Mouse (Mus musculus): ENCODE results near the gene Lrrc55. TPM values are rescaled to one million over a fixed set of nuclear protein-coding genes. Genes with fewer than 3 reads are reported as not detected.

Gene Lrrc55
- polyA plus RNA-seq, 1 experiment: not detected

DNA sequence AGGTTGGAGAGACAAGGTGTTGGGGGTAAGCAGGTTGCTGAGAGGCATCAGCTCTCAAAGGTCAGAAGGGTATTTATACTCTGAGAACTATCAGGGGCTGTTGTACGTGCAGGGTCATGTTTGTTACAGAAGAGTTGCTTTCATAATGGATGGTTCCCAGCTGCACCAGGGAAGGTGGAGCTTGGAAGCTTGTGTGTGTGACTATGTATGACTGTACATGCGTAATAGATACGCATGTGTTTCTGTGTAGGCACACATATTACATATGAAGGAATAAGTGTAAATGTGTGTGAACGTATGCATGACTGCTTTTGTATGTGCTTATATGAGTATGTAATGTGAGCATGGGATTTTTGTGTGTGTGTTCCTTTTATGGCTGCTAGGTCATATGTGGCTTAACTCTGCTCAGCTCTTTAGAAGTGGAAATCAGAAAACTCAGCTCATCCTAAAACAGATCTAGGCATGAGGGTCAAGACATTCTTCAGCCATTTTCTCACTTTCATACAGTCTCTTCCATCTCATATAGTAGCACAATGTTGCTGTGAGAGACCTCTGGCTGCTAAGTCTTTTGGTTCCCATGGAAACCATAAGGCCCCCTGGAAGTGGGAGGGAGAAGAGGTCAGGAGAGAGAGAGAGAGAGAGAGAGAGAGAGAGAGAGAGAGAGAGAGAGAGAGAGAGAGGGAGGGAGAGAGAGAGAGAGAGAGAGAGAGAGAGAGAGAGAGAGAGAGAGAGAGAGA lies 35.9 kb downstream of the Lrrc55 start:
- Histone ChIP-seq H3K27ac (ENCODE audit: insufficient read depth, low read depth, low read length) (peak overlapping the region; percentile 51), H3K4me1 (ENCODE audit: control insufficient read depth, insufficient read depth, low read length) (peaks cover 6% of the 10 kb centered on the region), H3K4me3 (ENCODE audit: insufficient read depth, low read depth, low read length) (no peak overlapping the region)
- TF ChIP-seq POLR2A (IDR thresholded peaks at IDR 0.05; ENCODE audit: insufficient read depth, low read depth, low read length) (no peak), CTCF (IDR thresholded peaks at IDR 0.05; ENCODE audit: insufficient read depth, low read depth, low read length) (no peak)
- 61% methylated on average over 4 of the region's 4 CpGs for WGBS

DNA sequence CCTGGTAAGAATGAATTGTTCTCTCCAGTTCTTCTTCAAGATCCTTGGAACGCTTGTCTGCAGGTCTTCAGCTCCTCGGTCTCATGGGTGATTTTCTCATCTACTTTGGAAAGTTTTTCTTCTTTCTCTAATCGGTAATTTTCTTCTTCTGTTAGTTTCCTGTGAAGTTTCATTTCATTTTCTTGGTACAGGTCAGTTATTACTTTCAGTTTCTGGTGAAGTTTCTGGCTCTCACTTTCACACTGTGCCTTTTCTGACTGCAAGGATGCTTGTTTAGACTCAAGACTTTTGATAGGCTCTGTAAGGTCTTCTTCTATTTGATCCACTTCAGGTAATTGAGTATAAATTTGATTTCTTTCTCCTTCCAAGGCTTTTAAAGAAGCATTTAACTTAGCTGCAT lies 39.6 kb downstream of the Lrrc55 start:
- H3K4me1 ChIP-seq (ENCODE audit: control insufficient read depth, insufficient read depth, low read length): peaks cover 6% of the 10 kb centered on the region
- H3K4me3 ChIP-seq (ENCODE audit: insufficient read depth, low read depth, low read length): no peak overlapping the region
- H3K27ac ChIP-seq (ENCODE audit: insufficient read depth, low read depth, low read length): no peak overlapping the region
- TF ChIP-seq POLR2A (IDR thresholded peaks at IDR 0.05; ENCODE audit: insufficient read depth, low read depth, low read length): no peak
- no peak for TF ChIP-seq CTCF (IDR thresholded peaks at IDR 0.05; ENCODE audit: insufficient read depth, low read depth, low read length)
- 95% methylated on average over 3 of the region's 3 CpGs for WGBS

DNA sequence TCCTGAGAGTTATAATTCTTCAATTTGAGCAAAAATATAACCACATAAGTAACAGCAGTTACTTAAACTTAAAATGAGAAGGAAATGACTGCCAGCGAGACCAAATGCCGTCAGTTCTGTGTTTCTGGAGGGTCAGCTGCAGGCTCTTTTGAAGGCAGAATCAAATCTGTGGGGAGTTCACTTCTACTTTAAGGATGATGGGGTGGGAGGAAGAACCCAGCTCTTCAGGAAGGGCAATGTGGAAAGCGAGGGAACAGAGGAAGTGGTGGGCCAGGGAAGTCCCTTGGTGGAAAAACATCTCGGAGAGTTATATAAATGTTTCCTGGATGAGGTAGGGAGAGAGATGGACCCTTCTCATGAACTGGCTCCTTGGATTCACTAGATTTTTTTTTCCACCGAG lies 40.9 kb downstream of the Lrrc55 start:
- H3K27ac ChIP-seq (ENCODE audit: insufficient read depth, low read depth, low read length): no peak overlapping the region
- TF ChIP-seq CTCF (IDR thresholded peaks at IDR 0.05; ENCODE audit: insufficient read depth, low read depth, low read length): no peak
- TF ChIP-seq POLR2A (IDR thresholded peaks at IDR 0.05; ENCODE audit: insufficient read depth, low read depth, low read length): no peak
- WGBS: 91% methylated on average over 5 of the region's 5 CpGs
- no peaks in the 10 kb centered on the region for H3K4me1 ChIP-seq (ENCODE audit: control insufficient read depth, insufficient read depth, low read length)
- no peak overlapping the region for H3K4me3 ChIP-seq (ENCODE audit: insufficient read depth, low read depth, low read length)

DNA sequence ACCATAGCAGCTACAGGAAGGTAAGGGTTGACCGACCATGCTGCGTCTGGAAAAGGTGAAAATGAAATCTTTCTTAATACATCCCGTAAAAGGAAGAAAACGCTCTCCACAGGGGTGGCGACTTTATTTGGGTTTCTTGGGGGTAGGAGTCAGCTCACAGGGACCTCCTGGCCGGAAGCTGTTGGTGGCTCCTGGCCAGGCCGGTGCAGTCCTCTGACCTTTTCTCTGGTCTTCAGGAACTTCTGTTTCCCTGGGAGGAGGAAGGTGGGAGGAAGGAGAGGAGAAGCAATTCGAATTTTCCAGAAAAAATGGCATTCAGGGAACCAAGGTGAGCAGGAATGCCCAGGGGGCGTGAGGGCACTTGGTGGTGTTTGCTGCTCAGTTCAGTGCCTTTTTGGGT lies 41.7 kb downstream of the Lrrc55 start:
- TF ChIP-seq POLR2A (IDR thresholded peaks at IDR 0.05; ENCODE audit: insufficient read depth, low read depth, low read length): no peak
- Histone ChIP-seq H3K4me1 (ENCODE audit: control insufficient read depth, insufficient read depth, low read length) (no peaks in the 10 kb centered on the region), H3K27ac (ENCODE audit: insufficient read depth, low read depth, low read length) (no peak overlapping the region), H3K4me3 (ENCODE audit: insufficient read depth, low read depth, low read length) (no peak overlapping the region)
- 91% methylated on average over 9 of the region's 9 CpGs for whole genome bisulfite sequencing

DNA sequence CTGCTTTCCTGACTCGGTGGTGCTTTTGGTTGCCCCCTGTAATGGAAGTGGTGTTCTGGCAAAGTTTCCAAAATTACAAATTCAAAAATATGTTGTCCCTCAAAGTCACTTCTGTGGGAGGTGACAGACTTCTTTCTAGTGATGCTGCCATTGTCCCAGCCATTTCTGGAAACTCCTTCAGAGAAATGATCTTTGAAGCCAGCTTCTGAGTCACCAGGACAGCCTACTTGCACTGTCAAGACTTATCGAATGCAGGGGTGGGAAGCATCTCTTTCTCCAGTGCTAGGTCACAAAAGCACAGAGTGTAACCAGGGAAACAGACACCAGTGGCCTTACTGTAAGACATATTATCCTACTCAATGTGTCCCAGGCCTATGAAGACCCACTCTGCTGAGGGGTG lies 45.8 kb downstream of the Lrrc55 start:
- no peaks in the 10 kb centered on the region for H3K4me1 ChIP-seq (ENCODE audit: control insufficient read depth, insufficient read depth, low read length)
- H3K4me3 ChIP-seq (ENCODE audit: insufficient read depth, low read depth, low read length): no peak overlapping the region
- no peak for TF ChIP-seq CTCF (IDR thresholded peaks at IDR 0.05; ENCODE audit: insufficient read depth, low read depth, low read length)
- TF ChIP-seq POLR2A (IDR thresholded peaks at IDR 0.05; ENCODE audit: insufficient read depth, low read depth, low read length): no peak
- no peak overlapping the region; the same call in 1 of the 2 replicates for H3K27ac ChIP-seq (ENCODE audit: insufficient read depth, low read depth, low read length)
- WGBS: 61% methylated on average over 2 of the region's 2 CpGs

DNA sequence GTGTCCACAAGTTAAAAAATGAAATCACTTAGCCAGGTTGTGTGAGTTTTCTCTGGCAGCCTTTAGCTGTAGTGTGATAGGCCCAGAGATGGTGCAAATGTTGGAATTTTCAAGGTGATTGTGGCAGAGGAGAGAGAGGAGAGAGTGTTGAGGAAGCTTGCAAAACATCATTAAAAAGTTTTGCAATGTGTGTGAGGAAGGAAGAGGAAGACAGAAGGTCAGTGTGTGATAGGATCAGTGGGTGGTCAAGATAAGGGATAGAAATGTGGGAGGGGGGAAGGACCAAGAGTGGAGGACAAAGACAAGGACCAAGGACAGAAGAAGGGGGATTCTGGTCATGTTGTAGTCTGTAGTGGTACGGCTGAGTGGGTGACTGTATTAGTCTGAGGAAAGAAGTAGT lies 46.6 kb downstream of the Lrrc55 start:
- H3K4me1 ChIP-seq (ENCODE audit: control insufficient read depth, insufficient read depth, low read length): no peaks in the 10 kb centered on the region
- 95% methylated on average over 1 of the region's 1 CpGs for WGBS
- TF ChIP-seq POLR2A (IDR thresholded peaks at IDR 0.05; ENCODE audit: insufficient read depth, low read depth, low read length): no peak
- no peak overlapping the region for H3K4me3 ChIP-seq (ENCODE audit: insufficient read depth, low read depth, low read length)
- no peak overlapping the region for H3K27ac ChIP-seq (ENCODE audit: insufficient read depth, low read depth, low read length)

DNA sequence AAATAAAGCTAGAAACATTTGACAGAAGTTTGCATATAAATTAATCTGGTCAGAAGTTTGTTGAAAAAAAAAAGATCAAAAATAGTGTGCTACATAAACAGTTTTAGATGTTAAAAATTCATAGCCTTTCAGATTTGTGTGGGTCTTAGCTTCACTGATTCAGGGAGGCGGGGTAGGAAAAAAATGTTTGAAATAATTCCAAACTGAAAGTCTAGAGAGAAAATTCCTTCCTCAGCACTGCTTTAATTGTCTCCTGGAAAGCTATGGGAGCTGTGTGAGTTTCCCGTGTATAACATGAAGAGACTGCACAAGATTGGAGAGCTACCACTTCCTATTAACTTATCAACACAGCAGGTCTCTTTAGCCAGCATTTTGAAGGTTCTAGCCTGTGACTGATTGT lies 49.5 kb downstream of the Lrrc55 start:
- Histone ChIP-seq H3K27ac (ENCODE audit: insufficient read depth, low read depth, low read length) (no peak overlapping the region), H3K4me3 (ENCODE audit: insufficient read depth, low read depth, low read length) (no peak overlapping the region), H3K4me1 (ENCODE audit: control insufficient read depth, insufficient read depth, low read length) (no peaks in the 10 kb centered on the region)
- TF ChIP-seq CTCF (IDR thresholded peaks at IDR 0.05; ENCODE audit: insufficient read depth, low read depth, low read length): no peak
- no peak for TF ChIP-seq POLR2A (IDR thresholded peaks at IDR 0.05; ENCODE audit: insufficient read depth, low read depth, low read length)
- WGBS: 74% methylated on average over 2 of the region's 2 CpGs

DNA sequence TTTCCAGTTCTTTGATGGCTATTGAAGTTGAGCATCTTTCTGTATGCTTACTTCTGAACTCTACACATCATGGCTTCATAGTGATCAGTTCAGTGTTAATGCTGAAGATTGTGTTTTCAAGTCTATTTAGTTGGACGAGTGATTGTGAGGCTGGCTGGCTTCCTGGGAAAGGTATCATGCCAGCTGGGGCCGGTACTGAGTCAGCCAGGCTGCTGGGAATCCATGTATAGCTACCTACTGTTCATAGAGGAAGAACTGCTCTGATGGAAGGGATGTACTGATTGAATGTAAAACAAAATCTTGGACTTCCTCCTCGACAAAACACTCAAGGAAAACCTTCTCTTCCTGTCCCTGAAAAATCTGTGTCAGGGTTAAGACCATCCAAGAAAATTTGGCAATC lies 51.7 kb downstream of the Lrrc55 start:
- Histone ChIP-seq H3K4me3 (ENCODE audit: insufficient read depth, low read depth, low read length) (no peak overlapping the region), H3K27ac (ENCODE audit: insufficient read depth, low read depth, low read length) (no peak overlapping the region), H3K4me1 (ENCODE audit: control insufficient read depth, insufficient read depth, low read length) (no peaks in the 10 kb centered on the region)
- WGBS: 75% methylated on average over 3 of the region's 3 CpGs
- no peak for TF ChIP-seq CTCF (IDR thresholded peaks at IDR 0.05; ENCODE audit: insufficient read depth, low read depth, low read length)
- TF ChIP-seq POLR2A (IDR thresholded peaks at IDR 0.05; ENCODE audit: insufficient read depth, low read depth, low read length): no peak

DNA sequence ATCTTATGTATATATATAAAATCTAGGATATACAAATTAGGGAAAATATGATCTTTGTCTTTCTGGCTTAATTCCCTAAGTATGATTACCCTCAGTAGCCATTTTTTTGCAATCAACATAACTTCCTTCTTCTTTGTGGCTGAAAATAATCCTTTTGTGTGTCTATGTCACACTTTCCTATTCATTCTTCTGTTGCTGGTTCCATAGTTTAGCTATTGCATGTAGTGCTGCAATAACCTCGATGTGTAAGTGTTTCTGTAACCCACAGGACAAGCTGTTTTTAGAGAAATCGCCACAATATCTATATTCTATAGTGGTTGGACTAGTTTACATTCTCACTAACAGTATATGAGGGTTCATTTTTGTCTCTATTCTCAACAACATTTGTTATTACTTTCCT lies 52.1 kb downstream of the Lrrc55 start:
- H3K4me1 ChIP-seq (ENCODE audit: control insufficient read depth, insufficient read depth, low read length): no peaks in the 10 kb centered on the region
- no peak overlapping the region for H3K27ac ChIP-seq (ENCODE audit: insufficient read depth, low read depth, low read length)
- TF ChIP-seq CTCF (IDR thresholded peaks at IDR 0.05; ENCODE audit: insufficient read depth, low read depth, low read length): no peak
- no peak for TF ChIP-seq POLR2A (IDR thresholded peaks at IDR 0.05; ENCODE audit: insufficient read depth, low read depth, low read length)
- 94% methylated on average over 2 of the region's 2 CpGs for WGBS
- no peak overlapping the region for H3K4me3 ChIP-seq (ENCODE audit: insufficient read depth, low read depth, low read length)

DNA sequence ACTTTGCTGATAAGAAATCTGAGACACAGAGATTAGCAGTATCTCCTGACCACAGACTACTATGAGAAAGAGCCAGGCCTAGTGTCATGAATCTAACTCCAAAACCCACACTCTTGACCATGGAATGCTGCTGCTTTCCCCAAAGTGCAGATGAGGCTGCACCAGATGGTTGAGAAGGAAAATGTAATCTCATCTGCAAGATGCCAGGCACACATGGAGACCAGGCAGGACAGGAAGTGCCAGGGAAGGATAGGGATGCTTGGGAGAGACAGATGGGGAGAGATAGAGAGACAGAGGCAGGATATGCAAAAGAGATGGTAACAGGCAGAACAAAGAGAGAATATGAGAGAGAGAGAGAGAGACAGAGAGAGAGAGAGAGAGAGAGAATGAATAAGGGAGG lies 56.2 kb downstream of the Lrrc55 start:
- Histone ChIP-seq H3K4me1 (ENCODE audit: control insufficient read depth, insufficient read depth, low read length) (peaks cover 18% of the 10 kb centered on the region), H3K4me3 (ENCODE audit: insufficient read depth, low read depth, low read length) (no peak overlapping the region), H3K27ac (ENCODE audit: insufficient read depth, low read depth, low read length) (no peak overlapping the region)
- TF ChIP-seq POLR2A (IDR thresholded peaks at IDR 0.05; ENCODE audit: insufficient read depth, low read depth, low read length) (no peak), CTCF (IDR thresholded peaks at IDR 0.05; ENCODE audit: insufficient read depth, low read depth, low read length) (no peak)

Data from olfactory bulb, adult 2 months (tissue).